Mouse (Mus musculus) forebrain, embryonic 11.5 days (tissue): Measurements from ENCODE around the gene Cant1. TPM values are rescaled to one million over a fixed set of nuclear protein-coding genes. Genes with fewer than 3 reads are reported as not detected.
A peak's percentile ranks its signal among the peaks of the same experiment; 100 is the strongest.

Experiments
- ATAC-seq: fragments of 200-750 bp; cut with Nextera tagmentation; replicated peaks from 2 replicates; pipeline ENCODE4 v1.8.0; 2017; ENCODE audit warnings: moderate TSS enrichment; ENCODE audit not compliant: low FRiP score
- DNase-seq: peaks from one replicate; pipeline ENCODE4 v3.0.0-alpha.2; 2017; ENCODE audit warnings: low spot score
- H3K27ac ChIP-seq: fragments of 300-500 bp; sonication (generic); 2 replicates; pipeline ENCODE4 v1.5.1; 2014; ENCODE audit warnings: low read depth, low read length
- H3K27me3 ChIP-seq: fragments of 300-500 bp; sonication (generic); 2 replicates; pipeline ENCODE4 v1.6.1; 2014; ENCODE audit warnings: mild to moderate bottlenecking, low read length, mixed read lengths; ENCODE audit not compliant: control insufficient read depth, insufficient read depth
- H3K36me3 ChIP-seq: fragments of 300-500 bp; sonication (generic); 2 replicates; pipeline ENCODE4 v1.6.1; 2014; ENCODE audit warnings: mild to moderate bottlenecking, low read length, moderate library complexity, mixed read lengths; ENCODE audit not compliant: control insufficient read depth, insufficient read depth
- H3K4me1 ChIP-seq: fragments of 300-500 bp; sonication (generic); replicated peaks from 2 replicates; pipeline ENCODE4 v1.6.1; 2014; ENCODE audit warnings: low read length, mixed read lengths; ENCODE audit not compliant: control insufficient read depth, insufficient read depth
- H3K4me2 ChIP-seq: fragments of 300-500 bp; sonication (generic); 2 replicates; pipeline ENCODE4 v1.6.1; 2014; ENCODE audit warnings: low read depth, mild to moderate bottlenecking, low read length, moderate library complexity, mixed read lengths; ENCODE audit not compliant: severe bottlenecking
- H3K4me3 ChIP-seq: fragments of 300-500 bp; sonication (generic); 2 replicates; pipeline ENCODE4 v1.5.1; 2014; ENCODE audit warnings: low read depth, low read length
- H3K9ac ChIP-seq: fragments of 300-500 bp; sonication (generic); 2 replicates; pipeline ENCODE4 v1.6.1; 2014; ENCODE audit warnings: low read length
- H3K9me3 ChIP-seq: fragments of 300-500 bp; sonication (generic); 2 replicates; pipeline ENCODE4 v1.6.1; 2016; ENCODE audit warnings: low read length, mixed read lengths; ENCODE audit not compliant: control insufficient read depth
- WGBS: fragments of 180-500 bp; shearing (Covaris S2); extraction: QIAGEN DNeasy Blood & Tissue Kit; methylation state at CpG from one replicate; pipeline ENCODE4 v1.1.7; 2014; 5-methylcytosine and 5-hydroxymethylcytosine counted together
- polyA plus RNA-seq: library from polyadenylated mRNA; unstranded; fragments of >200 nt; fragmentation: Nextera tagmentation; extraction: Ambion mirVana; gene quantifications from 2 replicates; pipeline ENCODE4 v1.2.1, GENCODE M21; 2014

The Cant1 gene
- polyA plus RNA-seq, 1 experiment from 2014 or later: 25.4 TPM

- Histone ChIP-seq H3K4me1 (peaks cover 13% of the 10 kb centered on the region; the same call in 1 of the 2 replicates), H3K36me3 (no peaks in the 10 kb centered on the region), H3K27me3 (0 out of 2 replicates have a peak, but pooled peaks cover 2% of the 10 kb centered on the region), H3K9ac (no peak overlapping the region), H3K4me3 (no peak overlapping the region), H3K27ac (no peak overlapping the region), H3K4me2 (no peak overlapping the region), H3K9me3 (no peaks in the 10 kb centered on the region)
- no peak for ATAC-seq
- no peak for DNase-seq
- WGBS: 50% methylated on average over 3 of the region's 3 CpGs
Measured at GRCm38 (mm10) chr11:118427266-118427779, 8.4 kb upstream of the Cant1 start.

- Histone ChIP-seq H3K4me1 (peaks cover 13% of the 10 kb centered on the region; the same call in 1 of the 2 replicates), H3K9ac (no peak overlapping the region), H3K9me3 (no peaks in the 10 kb centered on the region), H3K27me3 (0 out of 2 replicates have a peak, but pooled peaks cover 2% of the 10 kb centered on the region), H3K4me2 (no peak overlapping the region), H3K36me3 (no peaks in the 10 kb centered on the region), H3K4me3 (no peak overlapping the region), H3K27ac (no peak overlapping the region)
- no peak for ATAC-seq
- no peak for DNase-seq
- WGBS: 73% methylated on average over 5 of the region's 5 CpGs
Measured at GRCm38 (mm10) chr11:118426765-118427164, 7.9 kb upstream of the Cant1 start.

- Histone ChIP-seq H3K4me1 (peaks cover 12% of the 10 kb centered on the region; the same call in 1 of the 2 replicates), H3K4me3 (no peak overlapping the region), H3K9ac (no peak overlapping the region), H3K4me2 (no peak overlapping the region), H3K27ac (no peak overlapping the region), H3K9me3 (no peaks in the 10 kb centered on the region), H3K27me3 (0 out of 2 replicates have a peak, but pooled peaks cover 2% of the 10 kb centered on the region), H3K36me3 (no peaks in the 10 kb centered on the region)
- no peak for DNase-seq
- ATAC-seq: no peak
- WGBS: 68% methylated on average over 13 of the region's 13 CpGs
Measured at GRCm38 (mm10) chr11:118424621-118425335, 5.9 kb upstream of the Cant1 start.

GRCm38 (mm10) chr11:118423266-118423971 is 4.5 kb upstream of the Cant1 start:
- no peak for ATAC-seq

GRCm38 (mm10) chr11:118420261-118420660 is 1.4 kb upstream of the Cant1 start:
- Histone ChIP-seq H3K27ac (no peak overlapping the region), H3K4me2 (no peak overlapping the region), H3K9me3 (no peaks in the 10 kb centered on the region), H3K36me3 (no peaks in the 10 kb centered on the region), H3K4me1 (peaks cover 15% of the 10 kb centered on the region), H3K27me3 (no peaks in the 10 kb centered on the region), H3K9ac (no peak overlapping the region), H3K4me3 (no peak overlapping the region)
- ATAC-seq (no peak), DNase-seq (no peak)
- WGBS: 84% methylated on average over 7 of the region's 7 CpGs

More at GRCm38 (mm10) chr11:118423266-118423971, 4.5 kb upstream of the Cant1 start:
- H3K27ac ChIP-seq: no peak overlapping the region
- 0 out of 2 replicates have a peak, but pooled peaks cover under 1% of the 10 kb centered on the region for H3K27me3 ChIP-seq
- H3K4me1 ChIP-seq: peaks cover 7% of the 10 kb centered on the region; the same call in 1 of the 2 replicates
- 9% methylated on average over 18 of the region's 18 CpGs for WGBS
- H3K4me2 ChIP-seq: peak overlapping the region; percentile 16; the same call in 1 of the 2 replicates
- H3K9ac ChIP-seq: no peak overlapping the region
- peak; percentile 87 for DNase-seq
- H3K4me3 ChIP-seq: no peak overlapping the region
- H3K9me3 ChIP-seq: no peaks in the 10 kb centered on the region
- H3K36me3 ChIP-seq: no peaks in the 10 kb centered on the region

GRCm38 (mm10) chr11:118418442-118418833 is 448 bp downstream of the Cant1 start:
- Histone ChIP-seq H3K27ac (no peak overlapping the region), H3K36me3 (no peaks in the 10 kb centered on the region; the same call in 1 of the 2 replicates), H3K27me3 (no peaks in the 10 kb centered on the region), H3K4me3 (peak overlapping the region; percentile 93), H3K4me1 (peaks cover 12% of the 10 kb centered on the region), H3K4me2 (peak overlapping the region; percentile 84), H3K9me3 (no peaks in the 10 kb centered on the region), H3K9ac (peak overlapping the region; percentile 93)
- ATAC-seq (peak; percentile 35; the same call in 1 of the 2 replicates), DNase-seq (no peak)
- 7% methylated on average over 12 of the region's 12 CpGs for WGBS

- Histone ChIP-seq H3K27ac (no peak overlapping the region), H3K4me2 (no peak overlapping the region; the same call in 1 of the 2 replicates), H3K9me3 (no peaks in the 10 kb centered on the region), H3K9ac (peak overlapping the region; percentile 93; the same call in 1 of the 2 replicates), H3K4me3 (peak overlapping the region; percentile 93; the same call in 1 of the 2 replicates), H3K36me3 (no peaks in the 10 kb centered on the region; the same call in 1 of the 2 replicates), H3K4me1 (peaks cover 11% of the 10 kb centered on the region), H3K27me3 (no peaks in the 10 kb centered on the region)
- 92% methylated on average over 9 of the region's 9 CpGs for WGBS
- no peak for DNase-seq
- no peak for ATAC-seq
Measured at GRCm38 (mm10) chr11:118417496-118417895, 1.4 kb downstream of the Cant1 start.

GRCm38 (mm10) chr11:118416046-118416445 is 2.8 kb downstream of the Cant1 start:
- Histone ChIP-seq H3K4me2 (no peak overlapping the region), H3K4me3 (no peak overlapping the region), H3K36me3 (no peaks in the 10 kb centered on the region; the same call in 1 of the 2 replicates), H3K27ac (no peak overlapping the region), H3K9me3 (no peaks in the 10 kb centered on the region), H3K27me3 (no peaks in the 10 kb centered on the region), H3K4me1 (peaks cover 11% of the 10 kb centered on the region), H3K9ac (no peak overlapping the region)
- no peak for DNase-seq
- WGBS: 86% methylated on average over 7 of the region's 7 CpGs
- ATAC-seq: no peak
